ENCODE assay signal across 9 mouse cellular contexts in genomic region chr8:108915425-108915824, GRCm38 (mm10).
DNase-seq lines count a peak whose midpoint lies in the region; ATAC-seq lines count a peak whose summit lies in the region.
"Had no signal": no experiment of that assay in that cellular context is flagged by ENCODE, and none has a peak within 500 bp of the region (broad histone marks: within the 10 kb centered on the region; RNA-seq: fewer than 3 reads in every experiment).

No protein-coding gene starts in this region.

- H3K27me3 ChIP-seq in heart, embryonic 16.5 days (ENCODE audit: control insufficient read depth, insufficient read depth, low read length) = no peaks in the 10 kb centered on the region
- no peaks in the 10 kb centered on the region for H3K27me3 ChIP-seq in intestine, embryonic 15.5 days (replicated peaks)
- no peaks in the 10 kb centered on the region for H3K27me3 ChIP-seq in midbrain, embryonic 13.5 days

- WGBS in heart, embryonic 16.5 days = 18% methylated on average over 6 of the region's 6 CpGs
- 14% methylated on average over 6 of the region's 6 CpGs for WGBS in intestine, embryonic 15.5 days
- WGBS in midbrain, embryonic 13.5 days = 53% methylated on average over 6 of the region's 6 CpGs

- no peak overlapping the region for H3K4me2 ChIP-seq in heart, embryonic 16.5 days (ENCODE audit: low read depth, low read length)
- H3K4me2 ChIP-seq in intestine, embryonic 15.5 days (replicated peaks) = no peak overlapping the region
- no peak overlapping the region for H3K4me2 ChIP-seq in midbrain, embryonic 13.5 days (replicated peaks)

- H3K4me1 ChIP-seq in heart, embryonic 16.5 days (ENCODE audit: control insufficient read depth, insufficient read depth, low read length) = peaks cover 16% of the 10 kb centered on the region
- peaks cover 21% of the 10 kb centered on the region for H3K4me1 ChIP-seq in intestine, embryonic 15.5 days (replicated peaks)
- peaks cover 35% of the 10 kb centered on the region for H3K4me1 ChIP-seq in midbrain, embryonic 13.5 days (replicated peaks)

- H3K36me3 ChIP-seq in heart, embryonic 16.5 days (ENCODE audit: control insufficient read depth, insufficient read depth) = no peaks in the 10 kb centered on the region
- H3K36me3 ChIP-seq in intestine, embryonic 15.5 days = 0 out of 2 replicates have a peak, but pooled peaks cover 5% of the 10 kb centered on the region
- peaks cover 8% of the 10 kb centered on the region for H3K36me3 ChIP-seq in midbrain, embryonic 13.5 days

- H3K4me3 ChIP-seq in heart, embryonic 16.5 days (ENCODE audit: low read length) = no peak overlapping the region
- no peak overlapping the region for H3K4me3 ChIP-seq in intestine, embryonic 15.5 days (replicated peaks)
- H3K4me3 ChIP-seq in midbrain, embryonic 13.5 days (replicated peaks) = no peak overlapping the region
- H3K4me3 ChIP-seq: left cerebral cortex, adult 2 months had no signal

- H3K9me3 ChIP-seq in heart, embryonic 16.5 days (replicated peaks; ENCODE audit: control insufficient read depth, low read length) = peaks cover 3% of the 10 kb centered on the region; the same call in 1 of the 2 replicates
- H3K9me3 ChIP-seq in intestine, embryonic 15.5 days = no peaks in the 10 kb centered on the region
- no peaks in the 10 kb centered on the region for H3K9me3 ChIP-seq in midbrain, embryonic 13.5 days

- ATAC-seq in heart, embryonic 16.5 days (replicated peaks; ENCODE audit: extremely low read depth, insufficient read depth, low FRiP score) = peak; percentile 31; the same call in 1 of the 2 replicates
- peak; percentile 80 for ATAC-seq in intestine, embryonic 15.5 days
- ATAC-seq in midbrain, embryonic 13.5 days = no peak

- H3K9ac ChIP-seq in heart, embryonic 16.5 days (ENCODE audit: low read length) = no peak overlapping the region
- H3K9ac ChIP-seq in intestine, embryonic 15.5 days = no peak overlapping the region
- no peak overlapping the region for H3K9ac ChIP-seq in midbrain, embryonic 13.5 days (replicated peaks)

- peak overlapping the region; percentile 56 for H3K27ac ChIP-seq in heart, embryonic 16.5 days (ENCODE audit: low read length)
- H3K27ac ChIP-seq in intestine, embryonic 15.5 days = peak overlapping the region; percentile 81
- peak overlapping the region; percentile 67 for H3K27ac ChIP-seq in midbrain, embryonic 13.5 days
- H3K27ac ChIP-seq: left cerebral cortex, adult 2 months had no signal

- no peak for DNase-seq in heart, adult 18-20 months
- DNase-seq in adrenal gland, postnatal 10 days = peak; percentile 35
- no peak for DNase-seq in frontal cortex, postnatal 10 days (ENCODE audit: low spot score in 2 of 2)
- no peak for DNase-seq in cerebellum, postnatal 25 days
- DNase-seq in embryo, embryonic 10.5 days (ENCODE audit: low spot score) = no peak
